Mouse (Mus musculus): ENCODE data around the gene Bhlhe40. TPM values are rescaled to one million over a fixed set of nuclear protein-coding genes. Genes with fewer than 3 reads are reported as not detected.

Gene Bhlhe40
- polyA plus RNA-seq, 1 experiment, result 0.17 TPM

DNA sequence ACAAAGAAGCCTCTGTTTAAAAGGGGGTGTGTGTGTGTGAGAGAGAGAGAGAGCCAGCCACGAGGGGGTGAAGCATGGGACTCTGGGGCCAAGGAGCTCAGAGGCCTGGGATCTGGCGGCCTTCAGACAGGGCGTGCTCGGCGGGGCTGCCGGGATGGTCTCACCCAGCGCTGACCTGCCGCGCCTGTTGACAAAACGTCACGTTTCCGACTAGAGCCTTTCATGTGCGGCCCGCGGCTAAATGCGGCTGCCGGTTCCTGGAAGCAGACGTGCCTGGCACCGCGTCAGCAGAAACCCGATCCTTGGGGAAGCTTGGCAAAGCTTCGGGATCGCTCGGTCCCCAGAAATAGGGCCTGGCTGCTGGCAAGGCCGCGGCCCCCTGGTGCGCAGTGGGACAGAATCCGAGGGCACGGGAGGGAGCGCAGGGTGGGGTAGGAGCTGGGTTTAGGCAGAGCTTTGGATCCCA, 7.9 kb downstream of the Bhlhe40 start:
- Histone ChIP-seq H3K9me3 (ENCODE audit: control insufficient read depth, low read length) (no peaks in the 10 kb centered on the region), H3K4me1 (ENCODE audit: control insufficient read depth) (no peaks in the 10 kb centered on the region; the same call in 1 of the 2 replicates), H3K36me3 (ENCODE audit: control insufficient read depth) (peaks cover 2% of the 10 kb centered on the region; the same call in 1 of the 2 replicates), H3K4me3 (replicated peaks) (no peak overlapping the region), H3K27me3 (ENCODE audit: control insufficient read depth) (peaks cover 14% of the 10 kb centered on the region)
- no peak for TF ChIP-seq TAL1 (IDR thresholded peaks at IDR 0.05; ENCODE audit: low read length)
- TF ChIP-seq GATA1 (IDR thresholded peaks at IDR 0.05; ENCODE audit: low read length), result no peak

DNA sequence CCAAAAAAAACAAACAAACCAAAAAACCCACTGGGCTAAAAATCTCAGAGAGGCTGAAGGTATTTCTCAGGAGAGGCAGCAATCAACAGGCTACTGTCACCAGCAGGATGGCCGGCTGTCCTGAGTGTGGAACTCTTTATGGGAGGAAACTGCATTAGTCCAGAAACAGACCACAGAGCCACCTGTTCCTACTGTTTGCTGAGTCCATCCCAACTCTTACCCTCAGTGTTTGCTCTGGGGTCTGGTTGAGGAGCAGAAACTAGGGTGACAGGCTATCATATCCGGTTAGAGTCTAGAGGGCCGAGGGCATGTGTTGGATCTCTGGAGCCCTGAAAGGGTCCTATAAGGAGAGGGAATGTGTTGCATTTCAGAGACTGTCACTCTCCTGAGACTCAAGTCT, 9.8 kb downstream of the Bhlhe40 start:
- no peak overlapping the region for H3K4me3 ChIP-seq (replicated peaks)
- no peaks in the 10 kb centered on the region for H3K36me3 ChIP-seq (ENCODE audit: control insufficient read depth)
- H3K27me3 ChIP-seq (ENCODE audit: control insufficient read depth), result peaks cover 14% of the 10 kb centered on the region
- H3K9me3 ChIP-seq (ENCODE audit: control insufficient read depth, low read length), result no peaks in the 10 kb centered on the region
- TF ChIP-seq GATA1 (IDR thresholded peaks at IDR 0.05; ENCODE audit: low read length), result no peak
- no peaks in the 10 kb centered on the region; the same call in 1 of the 2 replicates for H3K4me1 ChIP-seq (ENCODE audit: control insufficient read depth)

DNA sequence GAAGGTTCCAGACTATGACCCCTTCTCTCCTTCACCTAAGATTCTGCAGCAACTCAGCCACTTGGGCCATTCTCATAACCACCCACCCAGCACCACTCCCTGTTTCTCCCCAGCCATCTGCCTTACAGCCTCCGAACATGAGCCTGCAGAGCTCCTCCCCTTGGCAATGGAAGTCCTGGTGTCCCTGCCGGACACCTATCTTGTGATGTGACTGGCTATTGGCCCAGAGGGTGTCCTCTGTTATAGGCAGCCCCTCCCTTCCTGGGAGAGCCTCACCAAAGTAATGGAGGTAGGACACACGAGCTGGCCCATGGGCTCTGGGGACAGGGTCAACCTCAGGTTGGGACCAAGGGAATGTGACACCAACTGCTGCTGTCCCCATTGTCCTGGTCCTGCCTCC, 10.4 kb downstream of the Bhlhe40 start:
- Histone ChIP-seq H3K9me3 (ENCODE audit: control insufficient read depth, low read length) (no peaks in the 10 kb centered on the region), H3K27me3 (ENCODE audit: control insufficient read depth) (peaks cover 14% of the 10 kb centered on the region), H3K4me3 (replicated peaks) (no peak overlapping the region), H3K36me3 (ENCODE audit: control insufficient read depth) (no peaks in the 10 kb centered on the region), H3K4me1 (ENCODE audit: control insufficient read depth) (no peaks in the 10 kb centered on the region; the same call in 1 of the 2 replicates)
- TF ChIP-seq GATA1 (IDR thresholded peaks at IDR 0.05; ENCODE audit: low read length) (no peak), TAL1 (IDR thresholded peaks at IDR 0.05; ENCODE audit: low read length) (no peak)

DNA sequence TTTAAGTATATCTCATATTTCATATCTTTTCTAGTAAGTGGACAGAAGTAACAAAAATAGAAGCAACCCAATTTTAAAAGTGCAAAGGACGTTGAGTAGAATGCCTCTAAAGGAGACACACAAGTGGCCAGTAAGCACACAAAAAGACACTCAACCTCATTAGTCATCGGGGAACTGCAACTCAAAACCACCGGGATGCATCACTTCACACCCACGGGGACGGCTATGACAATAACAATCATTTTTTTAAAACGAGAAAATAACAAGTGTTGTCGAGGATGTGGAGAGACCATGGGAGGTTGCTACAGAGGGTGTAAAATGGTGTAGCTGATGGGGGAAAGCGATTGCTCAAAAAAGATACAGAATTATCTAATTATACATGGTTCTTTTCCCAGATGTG, 11.7 kb downstream of the Bhlhe40 start:
- H3K9me3 ChIP-seq (ENCODE audit: control insufficient read depth, low read length), result no peaks in the 10 kb centered on the region
- no peak for TF ChIP-seq GATA1 (IDR thresholded peaks at IDR 0.05; ENCODE audit: low read length)
- TF ChIP-seq TAL1 (IDR thresholded peaks at IDR 0.05; ENCODE audit: low read length), result no peak
- H3K36me3 ChIP-seq (ENCODE audit: control insufficient read depth), result no peaks in the 10 kb centered on the region
- no peak overlapping the region for H3K4me3 ChIP-seq (replicated peaks)
- H3K27me3 ChIP-seq (ENCODE audit: control insufficient read depth), result peaks cover 14% of the 10 kb centered on the region
- H3K4me1 ChIP-seq (ENCODE audit: control insufficient read depth), result peaks cover 7% of the 10 kb centered on the region

DNA sequence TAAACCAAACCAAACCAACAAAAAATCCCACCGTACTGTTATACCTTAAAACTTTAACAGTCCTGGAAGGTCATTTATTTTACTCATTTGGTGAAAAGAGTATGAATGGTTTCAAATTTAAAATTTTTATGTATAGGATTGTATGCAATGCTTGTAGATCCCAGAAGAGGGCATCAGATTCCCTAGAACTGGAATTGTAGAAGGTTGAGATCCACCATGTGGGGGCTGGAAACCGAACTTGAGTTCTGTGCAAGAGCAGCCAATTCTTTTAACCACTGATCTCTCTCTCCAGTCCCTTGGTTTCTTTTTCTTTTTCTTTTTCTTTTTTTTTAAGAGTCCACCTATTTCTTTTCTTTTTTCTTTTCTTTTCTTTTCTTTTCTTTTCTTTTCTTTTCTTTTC, 13.8 kb downstream of the Bhlhe40 start:
- Histone ChIP-seq H3K4me1 (ENCODE audit: control insufficient read depth) (peaks cover 16% of the 10 kb centered on the region), H3K9me3 (ENCODE audit: control insufficient read depth, low read length) (no peaks in the 10 kb centered on the region), H3K27me3 (ENCODE audit: control insufficient read depth) (no peaks in the 10 kb centered on the region), H3K36me3 (ENCODE audit: control insufficient read depth) (no peaks in the 10 kb centered on the region), H3K4me3 (replicated peaks) (no peak overlapping the region)
- no peak for TF ChIP-seq TAL1 (IDR thresholded peaks at IDR 0.05; ENCODE audit: low read length)
- no peak for TF ChIP-seq GATA1 (IDR thresholded peaks at IDR 0.05; ENCODE audit: low read length)

DNA sequence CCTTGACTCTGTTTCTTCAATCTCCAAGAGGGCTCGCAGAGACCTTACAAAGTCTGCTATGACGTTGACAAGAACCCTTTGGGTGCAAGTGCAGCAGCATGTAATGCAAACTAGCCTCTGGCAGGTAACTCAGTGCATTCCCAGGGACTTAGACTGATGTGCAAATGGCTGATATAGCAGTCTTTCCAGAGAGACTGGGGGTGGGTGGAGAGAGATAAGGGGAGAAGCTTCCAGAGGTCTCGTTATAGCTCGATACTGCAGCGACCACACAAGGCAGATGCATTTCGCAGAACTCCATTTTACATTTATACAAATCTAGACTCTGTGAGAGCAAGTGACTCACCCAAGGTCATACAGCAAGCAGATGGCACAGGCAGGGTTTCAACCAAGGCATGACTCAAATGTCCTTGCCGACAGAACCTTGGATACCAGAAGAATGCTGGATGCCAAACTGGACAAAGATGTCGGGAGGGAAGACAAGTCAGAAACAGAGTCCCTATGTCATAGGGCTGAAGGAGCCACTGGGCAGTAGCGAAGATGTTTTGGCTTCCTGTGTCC, 16.4 kb downstream of the Bhlhe40 start:
- TF ChIP-seq GATA1 (IDR thresholded peaks at IDR 0.05; ENCODE audit: low read length), result no peak
- no peak for TF ChIP-seq TAL1 (IDR thresholded peaks at IDR 0.05; ENCODE audit: low read length)
- H3K4me1 ChIP-seq (ENCODE audit: control insufficient read depth), result peaks cover 16% of the 10 kb centered on the region

DNA sequence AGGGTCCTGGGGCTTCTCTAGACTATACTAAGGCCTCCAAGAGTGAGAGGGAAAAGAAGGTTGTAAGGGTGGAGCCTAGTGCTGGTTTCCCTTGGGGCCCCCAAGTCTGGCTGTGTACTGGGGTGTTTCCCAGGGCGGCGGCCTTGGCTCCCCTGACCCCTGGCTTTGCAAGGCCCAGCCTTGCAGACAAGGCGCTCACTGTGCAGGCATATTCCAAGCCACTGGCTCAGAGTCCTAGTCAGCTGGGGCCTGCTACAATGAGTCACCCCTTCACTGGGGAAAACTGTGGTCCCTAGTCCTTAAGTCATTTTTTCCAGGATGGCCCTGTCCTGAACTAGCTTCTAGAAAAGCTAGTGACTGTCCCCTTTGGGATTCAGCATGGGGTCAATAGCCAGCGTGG, 17.3 kb downstream of the Bhlhe40 start:
- no peak for TF ChIP-seq TAL1 (IDR thresholded peaks at IDR 0.05; ENCODE audit: low read length)
- no peak for TF ChIP-seq GATA1 (IDR thresholded peaks at IDR 0.05; ENCODE audit: low read length)
- no peaks in the 10 kb centered on the region for H3K9me3 ChIP-seq (ENCODE audit: control insufficient read depth, low read length)
- no peaks in the 10 kb centered on the region for H3K27me3 ChIP-seq (ENCODE audit: control insufficient read depth)
- no peak overlapping the region for H3K4me3 ChIP-seq (replicated peaks)
- H3K4me1 ChIP-seq (ENCODE audit: control insufficient read depth), result peaks cover 16% of the 10 kb centered on the region
- H3K36me3 ChIP-seq (ENCODE audit: control insufficient read depth), result no peaks in the 10 kb centered on the region

More for the DNA sequence above, 16.4 kb downstream of the Bhlhe40 start:
- no peaks in the 10 kb centered on the region for H3K27me3 ChIP-seq (ENCODE audit: control insufficient read depth)
- H3K9me3 ChIP-seq (ENCODE audit: control insufficient read depth, low read length), result no peaks in the 10 kb centered on the region
- no peak overlapping the region for H3K4me3 ChIP-seq (replicated peaks)
- H3K36me3 ChIP-seq (ENCODE audit: control insufficient read depth), result no peaks in the 10 kb centered on the region

DNA sequence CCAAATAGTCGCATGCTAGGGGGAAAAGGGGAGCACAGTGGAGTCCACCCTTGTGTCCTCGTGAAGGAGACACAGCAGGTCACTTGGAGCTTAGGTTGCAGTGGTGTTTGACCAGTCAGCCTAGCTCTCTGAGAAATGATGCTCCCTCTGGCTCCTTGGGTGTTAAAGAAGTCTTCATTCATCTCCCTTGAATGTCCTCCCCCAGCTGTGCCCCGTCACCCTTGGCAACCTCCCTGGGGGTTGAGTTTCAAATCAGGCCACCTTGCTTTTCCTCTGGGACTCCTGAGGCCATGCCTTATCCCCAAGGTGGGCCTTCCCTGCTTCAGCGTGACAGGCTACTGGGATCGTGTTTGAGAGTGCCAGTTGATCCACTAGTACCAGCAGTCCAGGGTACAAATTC, 17.8 kb downstream of the Bhlhe40 start:
- H3K9me3 ChIP-seq (ENCODE audit: control insufficient read depth, low read length), result no peaks in the 10 kb centered on the region
- H3K4me1 ChIP-seq (ENCODE audit: control insufficient read depth), result peaks cover 16% of the 10 kb centered on the region
- no peak for TF ChIP-seq TAL1 (IDR thresholded peaks at IDR 0.05; ENCODE audit: low read length)
- no peak for TF ChIP-seq GATA1 (IDR thresholded peaks at IDR 0.05; ENCODE audit: low read length)
- no peaks in the 10 kb centered on the region for H3K27me3 ChIP-seq (ENCODE audit: control insufficient read depth)
- H3K4me3 ChIP-seq (replicated peaks), result no peak overlapping the region
- H3K36me3 ChIP-seq (ENCODE audit: control insufficient read depth), result no peaks in the 10 kb centered on the region

DNA sequence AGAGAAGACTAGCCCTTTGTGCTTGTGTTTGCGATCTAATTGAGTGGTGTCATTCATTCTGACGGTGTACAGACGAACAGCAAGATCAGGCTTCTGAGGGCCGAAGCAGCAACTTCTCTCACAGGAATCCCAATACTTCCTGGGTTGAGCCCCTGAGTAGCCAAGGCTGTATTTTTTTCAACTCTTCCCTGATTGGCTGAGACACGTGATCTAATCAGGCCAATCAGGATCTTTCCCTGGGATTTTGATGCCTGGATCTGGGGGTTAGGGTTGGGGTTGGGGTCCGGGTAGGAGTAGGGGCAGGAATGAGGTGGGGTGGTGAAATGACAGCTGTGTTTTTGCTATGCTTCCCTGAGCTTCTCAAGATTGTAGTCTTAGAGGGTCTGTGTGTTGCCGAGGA, 20.1 kb downstream of the Bhlhe40 start:
- H3K4me1 ChIP-seq (ENCODE audit: control insufficient read depth), result peaks cover 16% of the 10 kb centered on the region
- TF ChIP-seq TAL1 (IDR thresholded peaks at IDR 0.05; ENCODE audit: low read length), result no peak

DNA sequence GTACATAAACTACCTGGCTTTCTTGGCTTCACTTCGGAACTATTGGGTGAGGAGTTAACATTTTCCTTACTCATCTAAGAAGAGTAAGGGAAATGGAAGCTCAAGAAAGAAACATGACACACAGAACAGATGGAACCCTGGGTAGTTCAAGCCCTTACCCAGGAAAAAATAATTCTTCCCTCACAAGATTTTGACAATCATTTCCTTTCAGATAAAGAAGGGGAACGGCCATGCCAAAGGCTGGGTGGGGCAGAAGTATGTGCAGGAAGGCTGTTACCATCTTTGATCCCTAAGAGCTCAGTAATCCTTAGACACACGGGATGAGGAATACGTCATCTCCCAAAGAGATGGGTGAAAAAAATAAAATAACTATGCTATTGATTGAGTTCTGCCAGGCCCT, 20.7 kb downstream of the Bhlhe40 start:
- Histone ChIP-seq H3K4me1 (ENCODE audit: control insufficient read depth) (peaks cover 16% of the 10 kb centered on the region), H3K9me3 (ENCODE audit: control insufficient read depth, low read length) (no peaks in the 10 kb centered on the region), H3K36me3 (ENCODE audit: control insufficient read depth) (no peaks in the 10 kb centered on the region), H3K4me3 (replicated peaks) (no peak overlapping the region), H3K27me3 (ENCODE audit: control insufficient read depth) (no peaks in the 10 kb centered on the region)
- TF ChIP-seq GATA1 (IDR thresholded peaks at IDR 0.05; ENCODE audit: low read length), result no peak
- no peak for TF ChIP-seq TAL1 (IDR thresholded peaks at IDR 0.05; ENCODE audit: low read length)

More for the DNA sequence above, 20.1 kb downstream of the Bhlhe40 start:
- no peaks in the 10 kb centered on the region for H3K36me3 ChIP-seq (ENCODE audit: control insufficient read depth)
- no peaks in the 10 kb centered on the region for H3K27me3 ChIP-seq (ENCODE audit: control insufficient read depth)
- no peak overlapping the region for H3K4me3 ChIP-seq (replicated peaks)
- H3K9me3 ChIP-seq (ENCODE audit: control insufficient read depth, low read length), result no peaks in the 10 kb centered on the region

All from erythroblast, embryonic 14.5 days (primary cell).